Mouse (Mus musculus) hematopoietic multipotent progenitor cell, adult 10-12 weeks (in vitro differentiated cells): ENCODE data around the gene Vmn2r91. TPM values are rescaled to one million over a fixed set of nuclear protein-coding genes. Genes with fewer than 3 reads are reported as not detected.

Source experiments
- polyA plus RNA-seq: library from polyadenylated mRNA; stranded (reverse); fragments of >175 nt; gene quantifications from 2 replicates; pipeline ENCODE4 v1.2.3, GENCODE M21; 2012; ENCODE audit warnings: low replicate concordance

The Vmn2r91 gene
- polyA plus RNA-seq, result not detected in 2 replicates

DNA sequence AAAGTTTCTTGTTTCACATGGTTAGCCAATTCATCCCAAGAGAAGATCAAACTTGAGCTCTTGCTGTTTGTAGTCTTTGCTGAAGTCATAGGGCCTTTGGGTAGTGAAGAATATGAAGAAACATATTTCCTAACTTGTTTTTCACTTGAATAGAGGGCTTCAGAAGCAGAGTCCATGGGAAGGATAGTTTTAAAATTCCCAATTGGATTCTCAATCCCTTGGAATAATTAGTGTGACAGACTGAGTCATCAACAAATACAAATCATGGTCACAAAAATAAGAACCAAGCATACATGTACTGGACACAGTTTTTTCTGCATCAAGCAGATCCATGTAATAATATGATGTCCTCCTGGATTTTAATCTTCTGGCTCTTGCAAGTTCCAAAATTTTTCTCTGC lies at the start of gene Vmn2r91:
Gene Vmn2r91 (plus strand): TSS at position 301 of the 400 bp plus-strand sequence.

DNA sequence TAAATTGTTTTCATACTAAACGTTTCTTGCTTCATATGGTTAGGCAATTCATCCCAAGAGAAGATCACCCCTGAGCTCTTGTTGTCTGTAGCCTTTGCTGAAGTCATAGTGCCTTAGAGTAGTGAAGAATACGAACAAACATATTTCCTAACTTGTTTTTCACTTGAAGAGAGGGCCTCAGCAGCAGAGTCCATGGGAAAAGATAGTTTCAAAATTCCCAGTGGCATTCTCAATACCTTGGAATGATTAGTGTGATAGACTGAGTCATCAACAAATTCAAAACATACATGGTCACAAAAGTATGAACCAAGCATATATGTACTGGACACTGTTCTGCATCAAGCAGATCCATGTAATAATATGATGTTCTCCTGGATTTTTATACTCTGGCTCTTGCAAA lies 35.7 kb upstream of the Vmn2r91 start, which contains the start of gene Vmn2r124:
Gene Vmn2r124 (plus strand): TSS at position 301 of the 400 bp plus-strand sequence.

DNA sequence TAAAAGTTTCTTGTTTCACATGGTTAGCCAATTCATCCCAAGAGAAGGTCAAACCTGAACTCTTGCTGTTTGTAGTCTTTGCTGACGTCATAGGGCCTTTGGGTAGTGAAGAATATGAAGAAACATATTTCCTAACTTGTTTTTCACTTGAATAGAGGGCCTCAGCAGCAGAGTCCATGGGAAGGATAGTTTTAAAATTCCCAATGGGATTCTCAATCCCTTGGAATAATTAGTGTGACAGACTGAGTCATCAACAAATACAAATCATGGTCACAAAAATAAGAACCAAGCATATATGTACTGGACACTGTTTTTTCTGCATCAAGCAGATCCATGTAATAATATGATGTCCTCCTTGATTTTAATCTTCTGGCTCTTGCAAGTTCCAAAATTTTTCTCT lies 66.8 kb downstream of the Vmn2r91 start, which contains the start of gene Vmn2r92:
Gene Vmn2r92 (plus strand): TSS at position 301 of the 400 bp plus-strand sequence.

Other genes starting within 250 kb of the Vmn2r91 start
- gene Has1, start 229.8 kb upstream of the Vmn2r91 start, polyA plus RNA-seq, result 0.16 TPM in 1 of 2 replicates, not detected in the other
- 0.40 and 1.2 TPM in 2 replicates for gene Fpr1, start 201.1 kb upstream of the Vmn2r91 start, polyA plus RNA-seq
- 0.73 and 2.2 TPM in 2 replicates for gene Fpr2, start 197.2 kb upstream of the Vmn2r91 start, polyA plus RNA-seq
- not detected in 2 replicates for gene Fpr3, start 197.2 kb upstream of the Vmn2r91 start, polyA plus RNA-seq
- not detected in 2 replicates for gene Fpr-rs4, start 63.3 kb upstream of the Vmn2r91 start, polyA plus RNA-seq
- not detected in 2 replicates for gene Vmn2r124, start 35.6 kb upstream of the Vmn2r91 start, polyA plus RNA-seq
- not detected in 2 replicates for gene Vmn2r92, start 66.9 kb downstream of the Vmn2r91 start, polyA plus RNA-seq
- not detected in 2 replicates for gene Vmn2r94, start 192.7 kb downstream of the Vmn2r91 start, polyA plus RNA-seq
- 0.01 and 0.02 TPM in 2 replicates for gene Vmn2r93, start 213.1 kb downstream of the Vmn2r91 start, polyA plus RNA-seq